Mouse (Mus musculus) bone marrow macrophage, adult 2 months (primary cell): ENCODE data around the gene Mrps11. TPM values are rescaled to one million over a fixed set of nuclear protein-coding genes. Genes with fewer than 3 reads are reported as not detected.

Source experiments
- H3K27ac ChIP-seq: 2 replicates; pipeline ENCODE4 v1.5.1; 2012; ENCODE audit warnings: low read depth, low read length; ENCODE audit not compliant: insufficient read depth
- H3K4me1 ChIP-seq: 2 replicates; pipeline ENCODE4 v1.6.1; 2012; ENCODE audit warnings: low read length; ENCODE audit not compliant: control insufficient read depth, insufficient read depth
- H3K4me3 ChIP-seq: 2 replicates; pipeline ENCODE4 v1.5.1; 2012; ENCODE audit warnings: mild to moderate bottlenecking, low read length, moderate library complexity; ENCODE audit not compliant: insufficient read depth
- CTCF ChIP-seq: IDR thresholded peaks from 2 replicates; pipeline ENCODE4 v1.5.1; 2012; ENCODE audit warnings: low read depth, mild to moderate bottlenecking, low read length, moderate library complexity
- POLR2A ChIP-seq: IDR thresholded peaks from 2 replicates; pipeline ENCODE4 v1.6.1; 2012; ENCODE audit warnings: mild to moderate bottlenecking, low read depth, low read length, borderline replicate concordance
- polyA plus RNA-seq: library from polyadenylated mRNA; stranded (reverse); fragments of >200 nt; gene quantifications from 2 replicates; pipeline ENCODE4 v1.2.4, GENCODE M21; 2012; ENCODE audit not compliant: missing spikeins, insufficient read depth, insufficient read length

Gene Mrps11
- polyA plus RNA-seq, 1 experiment = 21.5 TPM

DNA sequence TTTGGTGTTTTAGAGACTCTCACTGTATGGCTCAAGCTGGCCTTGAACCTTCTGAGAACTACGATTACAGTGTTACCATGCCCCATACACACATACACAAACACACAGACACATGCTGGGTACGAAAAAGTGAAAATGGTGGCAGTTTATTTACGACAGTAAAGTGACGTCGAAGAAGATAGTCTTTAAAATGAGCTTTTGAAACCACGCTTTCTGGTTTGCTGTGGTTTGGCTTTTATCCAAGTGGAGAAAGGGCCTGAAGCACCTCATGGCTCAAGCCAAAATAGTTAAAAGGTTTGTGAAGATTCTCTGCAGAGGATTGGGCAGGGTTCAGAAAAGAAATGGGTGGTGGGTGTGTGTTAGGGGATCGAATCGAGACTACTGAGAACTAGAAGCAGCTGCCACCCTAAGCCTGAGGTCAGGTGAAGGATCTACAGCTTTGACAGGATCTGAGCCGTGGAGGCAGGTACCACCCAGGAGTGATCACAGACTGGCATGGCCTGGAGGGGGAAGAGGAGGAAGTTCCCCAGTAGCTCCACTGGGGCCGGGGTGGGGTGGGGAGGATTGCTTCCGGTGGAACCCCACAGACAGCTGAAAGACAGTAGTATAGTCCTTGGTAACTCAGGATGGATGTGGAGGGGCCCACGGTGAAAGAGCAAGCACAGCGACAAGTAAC, 11.1 kb downstream of the Mrps11 start:
- Histone ChIP-seq H3K4me3 (no peak overlapping the region), H3K27ac (no peak overlapping the region), H3K4me1 (peaks cover 11% of the 10 kb centered on the region)
- TF ChIP-seq CTCF (no peak), POLR2A (no peak)

DNA sequence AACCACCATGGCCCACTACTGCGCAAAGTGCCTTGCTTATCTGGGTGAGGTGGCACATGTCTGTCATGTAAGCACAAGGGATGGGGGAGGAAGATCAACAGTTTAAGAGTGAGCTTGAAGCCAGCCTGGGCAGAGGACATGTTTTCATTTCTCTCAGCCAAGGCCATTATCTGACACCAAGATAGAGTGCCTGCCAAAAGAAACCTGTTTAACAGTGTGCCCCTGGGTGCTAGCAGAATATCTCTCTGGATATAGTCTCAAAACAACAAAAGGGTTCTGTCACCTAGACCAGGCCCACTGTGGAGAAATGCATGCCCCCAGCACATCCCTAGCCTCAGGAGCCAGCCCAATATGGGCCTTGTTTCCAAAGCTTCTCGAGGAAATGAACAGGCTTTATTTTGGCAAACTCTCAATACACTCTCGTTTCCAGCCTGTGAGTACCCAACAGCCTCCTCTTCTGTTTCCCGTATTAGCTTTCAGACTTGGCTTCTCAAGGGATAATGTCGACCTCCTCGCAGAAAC, 11.7 kb downstream of the Mrps11 start:
- Histone ChIP-seq H3K4me3 (no peak overlapping the region), H3K4me1 (peaks cover 11% of the 10 kb centered on the region), H3K27ac (no peak overlapping the region)
- TF ChIP-seq CTCF (no peak), POLR2A (no peak)

DNA sequence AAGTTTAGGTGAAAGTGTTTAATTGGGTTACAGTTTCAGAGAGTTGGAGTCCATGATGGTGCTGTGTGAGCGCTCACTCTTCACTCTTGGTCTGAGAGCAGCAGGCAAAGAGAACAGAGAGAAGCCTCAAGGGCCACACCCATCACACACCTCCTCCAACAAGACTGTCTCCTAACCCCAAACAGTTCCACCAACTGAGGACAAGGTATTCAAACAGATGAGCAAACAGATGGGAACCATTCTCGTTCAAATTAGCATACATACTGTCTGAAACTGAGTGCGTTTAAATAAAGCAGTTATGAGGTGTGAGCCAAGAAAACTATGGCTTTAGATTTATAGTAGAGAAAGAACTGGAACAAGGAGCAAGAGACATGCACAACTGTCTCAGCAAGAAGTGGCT, 13.7 kb downstream of the Mrps11 start:
- Histone ChIP-seq H3K4me3 (no peak overlapping the region), H3K4me1 (peaks cover 11% of the 10 kb centered on the region), H3K27ac (no peak overlapping the region)
- TF ChIP-seq CTCF = no peak
- no peak for TF ChIP-seq POLR2A

DNA sequence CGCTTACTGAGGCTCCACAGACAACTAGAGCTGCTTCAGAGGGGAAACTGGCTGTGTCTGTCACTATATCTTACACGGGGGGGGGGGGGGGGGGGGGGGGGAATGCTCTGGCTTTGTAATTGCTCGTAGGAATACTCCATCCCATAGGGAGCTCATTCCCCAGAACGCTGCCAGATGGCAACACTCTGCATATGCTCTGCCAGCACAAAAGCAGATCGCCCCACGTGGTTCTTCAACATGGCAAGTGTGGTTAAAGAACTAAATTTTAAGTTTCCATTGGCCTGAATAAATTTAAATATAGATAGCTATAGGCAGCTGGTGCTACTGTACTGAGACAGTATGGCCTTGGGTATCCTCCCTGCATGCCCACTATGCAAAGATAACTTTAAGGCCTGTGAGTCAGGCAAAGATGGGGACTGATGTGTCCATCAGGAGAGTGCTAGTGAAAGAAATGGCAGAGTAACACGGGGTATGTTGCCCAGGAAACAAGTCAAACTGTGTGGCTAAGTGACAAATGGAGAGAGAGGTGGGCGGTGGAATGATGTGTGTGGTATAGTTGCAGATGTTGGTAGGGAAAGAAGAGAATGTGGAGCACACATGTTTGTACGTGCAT, 15.0 kb downstream of the Mrps11 start:
- Histone ChIP-seq H3K4me3 (no peak overlapping the region), H3K4me1 (peaks cover 11% of the 10 kb centered on the region), H3K27ac (no peak overlapping the region)
- TF ChIP-seq CTCF (no peak), POLR2A (no peak)

DNA sequence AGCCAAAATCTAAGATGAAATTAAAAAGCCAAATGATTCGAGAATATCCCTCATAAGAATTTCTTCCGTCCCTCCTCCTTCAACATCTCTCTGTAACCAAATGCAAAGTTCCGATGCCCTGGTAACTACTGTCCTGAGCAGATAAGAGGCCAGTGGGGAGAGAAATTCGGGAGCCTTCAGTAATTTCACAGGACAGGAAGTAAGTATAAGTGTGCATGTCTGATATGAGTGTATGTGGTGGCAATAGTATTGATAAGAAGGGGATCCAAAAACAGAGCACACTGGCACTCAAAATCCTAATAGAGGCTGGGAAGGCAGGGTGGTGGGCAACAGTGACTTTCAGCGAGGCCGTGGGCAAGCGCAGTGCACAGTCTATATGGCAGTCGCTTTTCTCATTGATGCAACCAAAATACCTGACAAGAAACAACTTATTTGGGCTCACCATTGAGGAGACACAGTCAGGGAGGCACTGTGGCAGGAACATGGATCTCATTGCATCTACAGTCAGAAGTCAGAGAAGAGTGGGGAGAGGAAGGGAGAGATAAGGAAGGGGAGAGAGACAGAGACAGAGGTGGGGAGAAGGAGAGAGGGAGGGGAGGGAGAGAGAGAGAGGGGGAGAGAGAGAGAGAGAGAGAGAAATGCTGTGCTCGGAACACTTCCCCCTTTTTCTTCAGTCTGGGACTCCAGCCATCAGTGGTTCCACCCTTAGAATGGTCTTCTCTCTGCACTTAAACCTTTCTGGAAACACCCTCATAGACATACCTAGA, 17.0 kb downstream of the Mrps11 start:
- peaks cover 5% of the 10 kb centered on the region for H3K4me1 ChIP-seq
- no peak overlapping the region for H3K4me3 ChIP-seq
- no peak for TF ChIP-seq CTCF
- TF ChIP-seq POLR2A = no peak
- no peak overlapping the region for H3K27ac ChIP-seq

DNA sequence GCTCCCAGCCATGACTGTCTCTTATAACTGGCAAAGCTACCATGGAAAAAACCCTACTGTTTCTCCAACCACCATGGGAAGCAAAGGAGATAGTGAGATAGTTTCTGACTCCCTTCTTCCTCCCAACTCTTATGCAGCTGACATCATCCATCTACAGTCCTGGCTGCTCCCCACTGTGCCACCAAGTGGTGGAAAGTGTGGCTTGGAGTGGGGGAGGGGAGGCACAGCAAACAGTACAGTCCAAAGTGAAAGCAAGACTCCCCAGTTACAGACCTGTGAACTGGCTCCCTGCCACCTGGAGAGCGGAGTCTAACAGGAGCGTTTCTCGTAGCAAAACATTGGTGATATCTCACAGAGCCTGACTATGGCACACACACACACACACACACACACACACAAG, 20.9 kb downstream of the Mrps11 start:
- TF ChIP-seq CTCF = no peak
- no peak for TF ChIP-seq POLR2A
- Histone ChIP-seq H3K4me3 (no peak overlapping the region), H3K27ac (no peak overlapping the region), H3K4me1 (peaks cover 5% of the 10 kb centered on the region)

DNA sequence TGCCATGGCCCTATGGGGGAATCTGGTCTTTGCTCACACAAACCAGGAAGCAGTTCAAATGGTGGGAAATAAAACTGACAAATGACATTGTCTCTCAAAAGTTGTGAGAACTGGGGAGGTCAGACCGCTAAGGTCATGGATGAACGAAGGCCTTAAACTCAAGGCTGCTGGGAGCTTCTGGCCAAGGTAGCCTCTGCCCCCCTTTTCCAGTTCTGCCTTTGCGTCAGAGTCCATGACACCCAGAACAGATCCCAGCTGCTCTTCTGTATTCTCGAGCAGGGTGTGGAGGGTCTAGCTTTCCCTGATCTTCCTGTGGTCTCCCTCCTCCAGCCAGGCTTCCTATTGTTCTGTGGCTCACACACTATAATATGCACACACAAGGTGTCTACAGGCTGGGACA, 24.3 kb downstream of the Mrps11 start:
- no peak overlapping the region for H3K27ac ChIP-seq
- peaks cover 5% of the 10 kb centered on the region for H3K4me1 ChIP-seq
- TF ChIP-seq POLR2A (no peak), CTCF (no peak)
- no peak overlapping the region for H3K4me3 ChIP-seq

DNA sequence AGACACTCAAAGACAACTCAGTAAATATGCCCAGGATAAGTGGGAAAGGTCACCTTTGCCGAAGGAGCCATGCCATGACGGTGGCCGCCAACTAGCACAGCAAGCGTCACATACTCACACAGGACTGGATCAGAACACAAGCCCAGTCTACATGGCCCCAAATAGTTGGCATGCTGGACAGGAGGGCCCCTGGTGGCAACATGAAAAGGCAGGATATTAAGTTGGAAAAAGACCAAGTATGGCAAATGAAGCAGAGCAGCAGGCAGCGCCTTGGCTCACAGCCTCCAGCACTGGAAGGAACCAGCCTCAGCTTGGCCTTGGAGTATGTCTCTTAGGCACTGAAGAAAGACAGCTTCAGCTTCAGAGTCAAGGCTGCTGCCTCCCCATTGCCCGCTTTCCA, 30.9 kb downstream of the Mrps11 start:
- no peak overlapping the region for H3K27ac ChIP-seq
- H3K4me1 ChIP-seq = no peaks in the 10 kb centered on the region
- no peak overlapping the region for H3K4me3 ChIP-seq
- TF ChIP-seq POLR2A (no peak), CTCF (no peak)

DNA sequence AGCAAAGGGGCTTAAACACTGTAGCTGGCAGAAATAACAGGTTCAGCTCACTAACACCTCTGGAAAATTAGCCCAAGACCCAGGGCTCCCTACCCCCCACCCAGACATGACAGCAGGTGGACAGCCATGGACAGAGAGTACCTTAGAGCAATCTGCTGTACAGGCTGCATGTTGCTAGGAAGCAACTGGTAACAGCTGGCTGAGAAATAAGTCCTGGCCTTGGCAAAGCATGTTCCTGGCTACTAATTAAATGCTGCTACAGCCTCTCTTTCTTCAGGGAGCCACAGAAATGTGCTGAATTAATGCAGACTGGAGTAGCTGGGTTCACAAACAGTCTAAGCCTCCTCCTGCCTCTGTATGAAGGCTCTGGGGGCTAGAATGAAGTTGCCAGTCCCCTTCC, 31.8 kb downstream of the Mrps11 start:
- TF ChIP-seq POLR2A = no peak
- no peak for TF ChIP-seq CTCF
- H3K4me3 ChIP-seq = no peak overlapping the region
- H3K27ac ChIP-seq = no peak overlapping the region
- H3K4me1 ChIP-seq = no peaks in the 10 kb centered on the region

DNA sequence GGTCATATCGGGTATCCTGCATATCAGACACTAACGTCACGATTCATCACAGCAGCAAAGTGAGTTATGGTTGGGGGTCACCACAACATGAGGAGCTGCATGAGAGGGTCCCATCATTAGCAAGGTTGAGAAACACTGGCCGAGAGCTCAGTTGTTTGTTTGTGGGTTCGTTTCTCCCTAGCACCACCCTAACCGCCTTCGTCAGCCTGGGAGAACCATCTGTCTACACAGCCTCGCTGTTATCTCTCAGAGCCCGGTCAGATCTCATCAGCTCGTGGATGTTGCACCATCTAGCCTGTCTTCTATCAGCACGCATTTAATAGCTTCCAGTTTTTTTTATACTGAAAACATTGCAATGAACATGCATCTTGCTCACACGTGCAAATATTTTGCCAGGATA, 35.4 kb downstream of the Mrps11 start:
- TF ChIP-seq POLR2A (no peak), CTCF (no peak)
- no peak overlapping the region for H3K27ac ChIP-seq
- no peak overlapping the region for H3K4me3 ChIP-seq
- no peaks in the 10 kb centered on the region for H3K4me1 ChIP-seq
